Mouse (Mus musculus) hindlimb bud, embryonic 11.5 days (tissue): ENCODE results near the gene Cebpg.

Source experiments
- DNase-seq: peaks from one replicate; pipeline ENCODE4 v3.0.0-alpha.2; 2012; ENCODE audit warnings: low read depth, low spot score; ENCODE audit errors: extremely low spot score

Cebpg gene

DNA sequence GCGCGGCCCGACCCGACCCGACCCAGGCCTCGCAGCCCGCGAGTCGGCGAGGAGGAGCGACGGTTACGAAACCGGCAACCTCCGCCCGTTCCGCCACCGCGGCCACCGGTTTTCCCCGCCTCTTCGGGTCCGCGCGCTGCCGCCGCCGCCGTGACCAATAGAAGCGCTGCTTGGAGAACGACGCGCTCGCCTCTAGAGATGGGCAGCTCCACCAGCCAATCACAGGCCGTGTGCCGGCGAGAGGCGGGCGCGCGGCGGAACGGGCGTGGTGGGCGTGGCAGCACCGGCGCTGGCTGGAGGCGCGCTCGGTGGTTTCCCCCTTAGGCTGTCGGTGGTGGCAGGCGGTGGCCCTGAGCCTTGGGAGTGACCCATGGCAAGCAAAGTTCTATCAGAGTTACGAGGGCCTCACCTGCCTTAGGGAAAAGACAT, at the start of gene Cebpg:
Gene Cebpg (minus strand): TSS at position 138 of the 429 bp plus-strand sequence.
- no peak for DNase-seq

- DNase-seq, result no peak
These were observed 43.2 kb upstream of the Cebpg start for GRCm38 (mm10) chr7:35099528-35099927.

DNA sequence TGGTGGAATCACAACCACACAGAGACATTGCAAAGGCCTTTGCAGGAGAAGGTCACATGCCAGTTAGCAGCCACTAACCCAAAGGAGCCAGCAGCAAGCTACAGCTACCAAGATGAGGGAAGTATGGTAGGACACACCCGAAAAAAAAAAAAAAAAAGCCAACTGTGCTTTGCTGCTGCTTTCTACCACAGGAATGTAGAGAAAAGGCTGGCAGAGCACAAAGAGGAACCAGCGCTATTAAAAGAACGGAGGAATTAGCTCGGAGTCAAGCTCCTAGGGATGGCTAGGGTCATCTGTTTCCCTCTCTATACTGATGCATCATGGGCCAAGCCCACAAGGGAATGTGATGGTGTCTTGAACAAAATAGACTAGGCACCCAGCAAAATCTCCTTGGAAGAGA, 42.4 kb upstream of the Cebpg start:
- DNase-seq, result no peak

GRCm38 (mm10) chr7:35094975-35095678, 38.8 kb upstream of the Cebpg start:
- no peak for DNase-seq

GRCm38 (mm10) chr7:35090550-35090949, 34.2 kb upstream of the Cebpg start:
- DNase-seq, result no peak

DNA sequence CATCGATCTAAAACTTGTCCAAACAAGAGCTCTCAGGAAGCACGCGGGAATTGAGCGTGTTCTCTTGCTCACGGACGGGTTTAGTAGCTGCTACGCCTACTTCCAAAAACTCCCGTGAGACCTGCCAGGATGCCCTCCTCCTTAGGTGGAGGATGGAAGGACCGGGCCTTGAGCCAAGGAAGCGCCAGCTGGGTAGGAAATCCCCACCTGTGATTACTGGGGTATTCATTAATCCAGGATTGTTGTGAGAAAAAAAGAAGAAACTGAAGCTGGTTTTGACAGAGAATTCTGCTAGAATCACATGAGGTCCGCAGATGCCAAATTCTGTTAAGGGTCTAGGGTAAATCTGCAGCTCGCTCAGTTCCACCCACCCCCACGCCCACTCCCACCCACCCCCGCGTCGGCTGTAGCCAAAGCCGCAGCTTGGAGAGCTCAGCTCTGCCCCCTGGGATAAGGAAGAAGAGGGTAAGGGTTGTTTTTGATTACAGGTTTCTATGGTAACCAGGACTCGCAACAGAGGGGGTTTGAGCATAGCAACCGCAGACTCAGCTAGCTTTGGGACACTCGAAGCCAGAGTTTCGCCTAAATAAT, 30.0 kb upstream of the Cebpg start:
- no peak for DNase-seq

- no peak for DNase-seq
These were observed 28.4 kb upstream of the Cebpg start for GRCm38 (mm10) chr7:35084565-35085360.

- DNase-seq, result no peak
These were observed 25.2 kb upstream of the Cebpg start for GRCm38 (mm10) chr7:35081406-35082104.

- DNase-seq, result no peak
These were observed 24.5 kb upstream of the Cebpg start for GRCm38 (mm10) chr7:35080843-35081338.

DNA sequence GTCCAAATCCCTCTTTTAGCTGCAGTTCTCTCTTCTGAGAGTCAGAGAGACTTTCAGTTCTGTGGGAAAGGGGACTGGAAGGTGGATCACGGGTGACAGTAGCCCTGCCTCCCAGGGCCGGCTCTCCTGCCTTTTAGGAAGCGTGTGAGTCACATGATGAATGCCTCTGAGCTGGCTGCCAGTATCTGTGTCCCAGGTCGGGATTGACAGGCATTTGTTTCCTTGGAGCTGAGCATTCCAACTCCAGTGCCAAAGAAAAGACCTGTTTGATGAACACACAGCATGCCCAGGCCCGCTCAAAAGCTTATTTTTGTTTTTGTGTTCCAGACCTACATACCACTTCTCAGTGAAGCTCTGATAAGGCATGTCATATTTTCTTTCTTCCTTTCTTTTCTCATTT, 20.3 kb upstream of the Cebpg start:
- DNase-seq, result no peak

- DNase-seq, result no peak
These were observed 10.4 kb upstream of the Cebpg start for GRCm38 (mm10) chr7:35066640-35067212.

DNA sequence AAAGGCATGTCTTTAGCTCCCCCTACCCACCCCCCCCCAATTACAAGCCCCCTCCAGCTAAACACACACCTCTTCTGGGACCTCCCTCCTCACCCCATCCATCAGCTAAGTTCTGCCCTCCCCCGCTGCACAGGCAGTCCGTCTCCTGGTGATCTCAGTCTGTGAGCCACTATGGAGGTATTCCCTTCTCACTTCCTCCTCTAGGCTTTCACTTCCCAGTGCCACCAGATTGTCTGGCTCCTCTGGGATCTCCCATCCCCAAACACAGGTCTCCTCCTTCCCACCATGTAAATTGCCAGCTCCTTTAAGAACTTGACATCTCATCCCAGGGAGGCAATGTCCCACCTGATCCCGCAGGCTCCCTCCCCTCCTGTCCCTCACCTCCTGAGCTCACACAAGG, 9.6 kb upstream of the Cebpg start:
- no peak for DNase-seq

DNA sequence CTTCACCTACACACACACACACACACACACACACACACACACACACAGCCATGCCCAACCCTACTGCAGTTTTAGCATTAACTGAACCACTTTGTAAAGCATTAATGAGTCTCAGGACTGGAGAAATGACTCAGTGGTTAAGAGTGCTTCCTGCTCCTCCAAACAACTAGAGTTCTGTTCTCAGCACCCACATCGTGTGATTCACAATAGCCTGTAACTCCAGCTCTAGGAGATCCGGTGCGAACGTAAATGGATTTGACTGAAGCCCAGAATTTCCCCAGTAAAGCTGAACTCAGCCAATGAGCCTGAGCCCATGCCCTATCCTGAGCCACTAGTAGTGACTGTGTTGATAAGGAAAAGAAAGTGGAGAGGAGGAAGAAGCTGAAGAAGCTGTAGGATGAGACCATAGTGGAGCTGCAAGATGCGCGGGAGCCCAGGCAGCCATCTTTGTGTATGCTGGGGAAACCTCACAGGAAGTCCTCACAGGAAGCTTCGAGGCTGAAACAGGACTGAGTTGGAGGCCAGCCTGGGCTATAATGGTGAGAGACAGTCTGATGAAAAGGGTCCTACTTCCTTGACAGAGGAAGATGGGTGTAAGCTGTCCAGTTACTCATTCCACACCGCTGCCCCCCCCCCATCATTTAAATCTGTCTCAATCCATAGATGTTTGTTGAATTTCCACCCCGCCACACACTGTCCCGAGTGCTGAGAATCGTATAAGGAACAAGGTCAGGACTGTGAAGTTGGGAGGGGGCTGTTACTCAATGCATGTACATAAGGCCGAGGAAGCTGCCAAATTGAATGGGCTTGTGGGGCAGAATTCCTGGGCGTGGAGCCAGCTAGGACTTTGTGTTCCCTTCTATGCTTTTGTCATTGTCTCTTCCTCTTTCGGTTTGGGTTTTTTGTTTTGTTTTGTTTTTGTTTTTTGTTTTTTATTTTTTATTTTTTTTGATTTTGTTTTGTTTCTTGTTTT, 8.2 kb upstream of the Cebpg start:
- no peak for DNase-seq

GRCm38 (mm10) chr7:35059467-35059866, 3.1 kb upstream of the Cebpg start:
- DNase-seq, result no peak

GRCm38 (mm10) chr7:35058329-35058728, 2.0 kb upstream of the Cebpg start:
- DNase-seq, result no peak

DNA sequence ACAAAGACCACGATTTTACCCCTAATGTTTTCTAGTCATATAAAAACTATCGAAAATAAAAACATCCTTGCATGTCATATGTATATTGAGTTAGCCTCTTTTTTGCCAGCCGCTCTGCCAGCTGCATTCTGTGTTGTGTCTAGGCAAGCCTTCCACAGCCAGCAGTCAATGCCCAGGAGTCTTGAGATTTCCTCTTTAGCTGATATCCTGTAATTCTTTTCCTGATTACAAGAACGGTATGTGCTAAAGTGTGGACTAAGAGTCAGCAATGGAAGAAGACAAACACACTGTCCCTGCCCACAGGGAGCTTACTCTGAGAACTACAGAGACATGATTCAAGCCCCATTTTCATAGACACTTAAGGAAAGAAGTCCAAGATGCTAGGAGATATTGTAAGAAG, 1.2 kb upstream of the Cebpg start:
- no peak for DNase-seq

DNA sequence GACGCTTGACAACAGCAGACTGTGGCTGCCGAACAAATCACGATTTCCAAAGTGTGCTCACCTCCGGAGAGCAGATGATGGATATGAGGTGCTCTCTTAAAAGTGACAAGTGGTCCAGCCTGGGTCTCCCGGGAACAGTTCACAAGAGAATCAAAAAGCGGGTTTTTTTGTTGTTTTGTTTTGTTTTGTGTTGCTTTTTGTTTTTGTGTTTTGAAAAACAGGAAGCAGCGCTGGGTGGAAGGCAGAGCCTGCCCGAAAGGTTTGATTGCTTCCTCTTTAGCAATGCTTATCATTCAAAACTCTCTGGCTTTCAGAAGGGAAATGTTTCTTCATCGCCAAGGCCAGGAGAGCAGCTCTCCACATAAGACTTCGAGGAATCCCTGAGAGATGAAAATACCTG, 626 bp upstream of the Cebpg start:
- no peak for DNase-seq

DNA sequence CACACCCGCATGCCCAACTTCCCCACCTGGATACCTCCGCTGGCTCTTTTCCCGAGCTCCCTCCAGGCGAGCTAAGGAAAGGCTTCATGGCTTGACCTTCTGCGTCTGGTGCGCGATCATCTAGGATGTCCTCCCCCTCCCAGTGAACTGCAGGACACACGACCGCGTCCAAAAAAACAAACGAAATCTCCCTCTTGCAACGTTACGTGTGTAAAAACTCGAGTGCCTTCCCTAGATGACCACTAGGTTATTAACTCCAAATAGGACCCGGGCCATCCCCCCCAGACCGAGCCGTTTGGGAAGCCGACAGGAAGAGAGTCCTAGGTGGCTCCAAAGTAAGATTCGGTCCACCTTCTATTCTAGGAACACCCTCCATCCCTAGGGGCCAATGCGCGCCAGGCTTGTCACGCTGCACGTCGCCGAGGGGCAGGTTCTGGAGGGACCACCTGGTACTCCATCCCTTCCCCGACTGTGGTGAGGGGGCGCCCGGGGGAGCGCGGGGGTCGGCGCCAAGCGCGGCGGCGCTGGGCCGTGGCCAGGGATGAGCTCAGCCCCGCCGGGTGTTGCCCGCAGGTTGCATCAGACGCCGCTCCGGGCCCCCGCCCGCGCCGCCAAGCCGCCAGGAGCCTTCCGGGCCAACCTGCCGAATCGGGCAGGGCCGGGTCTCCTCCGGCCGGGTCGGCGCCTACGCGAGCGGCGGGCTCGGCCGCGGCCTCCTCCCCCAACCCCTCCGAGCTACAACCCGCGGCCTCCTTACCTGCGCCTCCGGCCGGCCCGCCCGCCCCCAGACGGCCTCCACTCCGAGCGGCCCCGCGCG, 546 bp downstream of the Cebpg start:
- DNase-seq, result no peak
